ENCODE assay signal across 8 mouse cellular contexts in the genomic region with DNA sequence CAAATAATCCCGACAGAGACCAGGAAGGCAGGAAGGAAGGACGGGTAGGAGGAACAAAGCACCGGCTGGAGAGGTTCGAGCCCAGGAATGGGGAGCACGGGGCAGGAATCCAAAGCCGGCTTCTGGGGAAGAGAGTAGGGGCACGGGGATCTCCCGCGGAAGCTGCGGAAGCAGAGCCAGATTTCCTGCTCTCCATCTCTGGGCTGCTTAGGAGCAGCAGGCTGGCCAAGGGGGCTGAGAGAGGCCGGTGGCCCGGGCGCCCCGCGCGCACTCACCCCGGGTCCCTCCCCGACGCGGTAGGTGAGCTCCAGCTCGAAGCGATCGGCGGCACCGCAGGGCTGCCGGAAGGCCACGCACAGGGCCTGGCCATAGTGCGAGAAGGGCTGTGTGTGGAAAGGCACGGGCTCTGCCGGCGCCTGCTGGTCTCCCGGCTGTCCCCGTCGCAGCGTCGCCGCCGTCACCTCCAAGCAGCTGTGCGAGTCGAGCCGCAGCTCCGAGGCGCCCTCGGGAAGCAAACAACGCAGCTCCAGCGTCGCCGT. TPM values are rescaled to one million over a fixed set of nuclear protein-coding genes. Genes with fewer than 3 reads are reported as not detected.
DNase-seq lines count a peak whose midpoint lies in the region; ATAC-seq and TF ChIP-seq lines count a peak whose summit lies in the region.

No protein-coding gene starts in this region.

- no peak for TF ChIP-seq POLR2A in ES-Bruce4 (IDR thresholded peaks at IDR 0.05; ENCODE audit: insufficient read depth, low read length)

- no peak for TF ChIP-seq EP300 in ES-Bruce4 (IDR thresholded peaks at IDR 0.05; ENCODE audit: insufficient read depth, low read depth, low read length)

- peak; percentile 96 for DNase-seq in heart, adult 11 months
- DNase-seq in heart, postnatal 25 days (ENCODE audit: low spot score) = no peak
- peak; percentile 80 for DNase-seq in midbrain, embryonic 14.5 days
- no peak for DNase-seq in c-Kit-positive CD71-positive TER-119-positive erythroid progenitor cells, embryonic 14.5 days (ENCODE audit: low spot score)

- no peaks in the 10 kb centered on the region for H3K27me3 ChIP-seq in ES-Bruce4 (ENCODE audit: control insufficient read depth, insufficient read depth, low read length, poor library complexity, severe bottlenecking)
- H3K27me3 ChIP-seq in embryonic facial prominence, embryonic 12.5 days = no peaks in the 10 kb centered on the region
- no peaks in the 10 kb centered on the region for H3K27me3 ChIP-seq in heart, embryonic 15.5 days
- no peaks in the 10 kb centered on the region for H3K27me3 ChIP-seq in limb, embryonic 12.5 days
- no peaks in the 10 kb centered on the region for H3K27me3 ChIP-seq in midbrain, embryonic 14.5 days (ENCODE audit: control insufficient read depth, insufficient read depth, low read length)

- ATAC-seq in embryonic facial prominence, embryonic 12.5 days (ENCODE audit: insufficient number of reproducible peaks, insufficient read depth, low FRiP score, low TSS enrichment) = peak; percentile 65
- ATAC-seq in heart, embryonic 15.5 days (replicated peaks; ENCODE audit: insufficient number of reproducible peaks, insufficient read depth, low FRiP score, low read depth) = peak; percentile 70
- peak; percentile 79 for ATAC-seq in limb, embryonic 12.5 days (ENCODE audit: insufficient number of reproducible peaks, insufficient read depth, low FRiP score, low TSS enrichment, low read depth)
- peak; percentile 82 for ATAC-seq in midbrain, embryonic 14.5 days (ENCODE audit: low FRiP score, low TSS enrichment)

- H3K4me2 ChIP-seq in embryonic facial prominence, embryonic 12.5 days (replicated peaks) = peak overlapping the region; percentile 83
- H3K4me2 ChIP-seq in heart, embryonic 15.5 days = peak overlapping the region; percentile 87
- H3K4me2 ChIP-seq in limb, embryonic 12.5 days = peak overlapping the region; percentile 74
- peak overlapping the region; percentile 71 for H3K4me2 ChIP-seq in midbrain, embryonic 14.5 days (ENCODE audit: low read length)

- peaks cover 2% of the 10 kb centered on the region for H3K4me1 ChIP-seq in ES-Bruce4 (ENCODE audit: control insufficient read depth, insufficient read depth, low read length)
- peaks cover 11% of the 10 kb centered on the region for H3K4me1 ChIP-seq in embryonic facial prominence, embryonic 12.5 days
- H3K4me1 ChIP-seq in heart, embryonic 15.5 days (replicated peaks) = peaks cover 31% of the 10 kb centered on the region
- H3K4me1 ChIP-seq in limb, embryonic 12.5 days (replicated peaks) = 0 out of 2 replicates have a peak, but pooled peaks cover 18% of the 10 kb centered on the region
- H3K4me1 ChIP-seq in midbrain, embryonic 14.5 days (ENCODE audit: control insufficient read depth, insufficient read depth, low read length) = peaks cover 6% of the 10 kb centered on the region

- no peak for TF ChIP-seq CTCF in ES-Bruce4 (IDR thresholded peaks at IDR 0.05; ENCODE audit: low read depth, low read length)

- WGBS in embryonic facial prominence, embryonic 12.5 days = under 1% methylated on average over 48 of the region's 48 CpGs
- WGBS in heart, embryonic 15.5 days = under 1% methylated on average over 48 of the region's 48 CpGs
- under 1% methylated on average over 48 of the region's 48 CpGs for WGBS in limb, embryonic 12.5 days
- 0% methylated on average over 48 of the region's 48 CpGs for WGBS in midbrain, embryonic 14.5 days

- H3K36me3 ChIP-seq in ES-Bruce4 (ENCODE audit: control insufficient read depth, insufficient read depth, low read length, poor library complexity, severe bottlenecking) = peaks cover 2% of the 10 kb centered on the region
- peaks cover 8% of the 10 kb centered on the region; the same call in 1 of the 2 replicates for H3K36me3 ChIP-seq in embryonic facial prominence, embryonic 12.5 days
- peaks cover 4% of the 10 kb centered on the region; the same call in 1 of the 2 replicates for H3K36me3 ChIP-seq in heart, embryonic 15.5 days
- peaks cover 16% of the 10 kb centered on the region for H3K36me3 ChIP-seq in limb, embryonic 12.5 days
- H3K36me3 ChIP-seq in midbrain, embryonic 14.5 days (ENCODE audit: control insufficient read depth, insufficient read depth, low read length) = peaks cover 5% of the 10 kb centered on the region

- intact Hi-C loops in heart, postnatal 25 days (cut with DNase I) = loop anchor here (2.0 kb wide), 1 partner anchor 29 kb away; a partner anchor contains a TSS

- H3K9me3 ChIP-seq in ES-Bruce4 (replicated peaks; ENCODE audit: control insufficient read depth, insufficient read depth, low read length, poor library complexity, severe bottlenecking) = no peaks in the 10 kb centered on the region
- no peaks in the 10 kb centered on the region for H3K9me3 ChIP-seq in embryonic facial prominence, embryonic 12.5 days
- no peaks in the 10 kb centered on the region for H3K9me3 ChIP-seq in heart, embryonic 15.5 days (replicated peaks)
- no peaks in the 10 kb centered on the region for H3K9me3 ChIP-seq in limb, embryonic 12.5 days
- no peaks in the 10 kb centered on the region for H3K9me3 ChIP-seq in midbrain, embryonic 14.5 days (ENCODE audit: control insufficient read depth, low read length)

- H3K9ac ChIP-seq in ES-Bruce4 (ENCODE audit: low read depth, poor library complexity, severe bottlenecking) = peak overlapping the region; percentile 91
- peak overlapping the region; percentile 88 for H3K9ac ChIP-seq in embryonic facial prominence, embryonic 12.5 days
- peak overlapping the region; percentile 97 for H3K9ac ChIP-seq in heart, embryonic 15.5 days
- H3K9ac ChIP-seq in limb, embryonic 12.5 days (replicated peaks) = peak overlapping the region; percentile 90
- peak overlapping the region; percentile 94 for H3K9ac ChIP-seq in midbrain, embryonic 14.5 days (replicated peaks; ENCODE audit: low read length)

- H3K4me3 ChIP-seq in ES-Bruce4 (ENCODE audit: low read depth, low read length) = peak overlapping the region; percentile 96
- H3K4me3 ChIP-seq in embryonic facial prominence, embryonic 12.5 days = peak overlapping the region; percentile 83
- peak overlapping the region; percentile 83 for H3K4me3 ChIP-seq in heart, embryonic 15.5 days
- H3K4me3 ChIP-seq in limb, embryonic 12.5 days (replicated peaks) = peak overlapping the region; percentile 81
- H3K4me3 ChIP-seq in midbrain, embryonic 14.5 days (replicated peaks; ENCODE audit: low read depth, low read length) = peak overlapping the region; percentile 73

- H3K27ac ChIP-seq in ES-Bruce4 (ENCODE audit: insufficient read depth, low read length) = no peak overlapping the region
- peak overlapping the region; percentile 88 for H3K27ac ChIP-seq in embryonic facial prominence, embryonic 12.5 days
- peak overlapping the region; percentile 93 for H3K27ac ChIP-seq in heart, embryonic 15.5 days
- peak overlapping the region; percentile 92 for H3K27ac ChIP-seq in limb, embryonic 12.5 days
- peak overlapping the region; percentile 92 for H3K27ac ChIP-seq in midbrain, embryonic 14.5 days (replicated peaks; ENCODE audit: low read depth, low read length)

RNA-seq across cellular contexts. Expression of a gene that starts 0.5 kb away (rescaled TPM):
- 10 to 100 TPM; 22.1 TPM for total RNA-seq in heart, postnatal 25 days (2021)
- 44.5 and 47.3 TPM in 2 replicates for polyA plus RNA-seq in ES-Bruce4 (2011; ENCODE audit: insufficient read depth, insufficient read length, low read depth, missing spikeins)
- polyA plus RNA-seq in embryonic facial prominence, embryonic 12.5 days (2016; fragmentation: Nextera tagmentation; extraction: Ambion mirVana) = 91.1 and 93.5 TPM in 2 replicates
- 47.2 and 63.0 TPM in 2 replicates for polyA plus RNA-seq in heart, embryonic 15.5 days (2015; fragmentation: Nextera tagmentation; extraction: Ambion mirVana)
- polyA plus RNA-seq in limb, embryonic 12.5 days (2016; fragmentation: Nextera tagmentation; extraction: Ambion mirVana) = 97.4 and 103 TPM in 2 replicates
- polyA plus RNA-seq in midbrain, embryonic 14.5 days (2014; fragmentation: Nextera tagmentation; extraction: Ambion mirVana) = 74.3 and 91.6 TPM in 2 replicates

RNA-seq across cellular contexts. Expression of a gene that starts 25.0 kb away (rescaled TPM):
- total RNA-seq in heart, postnatal 25 days (2021) = not detected
- 36.6 and 37.3 TPM in 2 replicates for polyA plus RNA-seq in ES-Bruce4 (2011; ENCODE audit: insufficient read depth, insufficient read length, low read depth, missing spikeins)
- polyA plus RNA-seq in embryonic facial prominence, embryonic 12.5 days (2016; fragmentation: Nextera tagmentation; extraction: Ambion mirVana) = 5.5 and 6.6 TPM in 2 replicates
- 1.4 and 2.6 TPM in 2 replicates for polyA plus RNA-seq in heart, embryonic 15.5 days (2015; fragmentation: Nextera tagmentation; extraction: Ambion mirVana)
- polyA plus RNA-seq in limb, embryonic 12.5 days (2016; fragmentation: Nextera tagmentation; extraction: Ambion mirVana) = 5.7 and 6.0 TPM in 2 replicates
- polyA plus RNA-seq in midbrain, embryonic 14.5 days (2014; fragmentation: Nextera tagmentation; extraction: Ambion mirVana) = 0.15 and 0.25 TPM in 2 replicates

RNA-seq across cellular contexts. Expression of a gene that starts 30.2 kb away (rescaled TPM):
- total RNA-seq in heart, postnatal 25 days (2021) = 100 to 1,000 TPM; 391 to 392 TPM
- 164 TPM in 2 replicates for polyA plus RNA-seq in ES-Bruce4 (2011; ENCODE audit: insufficient read depth, insufficient read length, low read depth, missing spikeins)
- polyA plus RNA-seq in embryonic facial prominence, embryonic 12.5 days (2016; fragmentation: Nextera tagmentation; extraction: Ambion mirVana) = 172 and 177 TPM in 2 replicates
- polyA plus RNA-seq in heart, embryonic 15.5 days (2015; fragmentation: Nextera tagmentation; extraction: Ambion mirVana) = 287 and 387 TPM in 2 replicates
- 193 and 194 TPM in 2 replicates for polyA plus RNA-seq in limb, embryonic 12.5 days (2016; fragmentation: Nextera tagmentation; extraction: Ambion mirVana)
- 136 and 154 TPM in 2 replicates for polyA plus RNA-seq in midbrain, embryonic 14.5 days (2014; fragmentation: Nextera tagmentation; extraction: Ambion mirVana)

RNA-seq across cellular contexts. Expression of a gene that starts 41.3 kb away (rescaled TPM):
- 1 to 10 TPM; 2.7 to 3.8 TPM for total RNA-seq in heart, postnatal 25 days (2021)
- polyA plus RNA-seq in ES-Bruce4 (2011; ENCODE audit: insufficient read depth, insufficient read length, low read depth, missing spikeins) = 2.2 and 2.5 TPM in 2 replicates
- 0.50 and 0.87 TPM in 2 replicates for polyA plus RNA-seq in embryonic facial prominence, embryonic 12.5 days (2016; fragmentation: Nextera tagmentation; extraction: Ambion mirVana)
- polyA plus RNA-seq in heart, embryonic 15.5 days (2015; fragmentation: Nextera tagmentation; extraction: Ambion mirVana) = 2.0 and 3.6 TPM in 2 replicates
- polyA plus RNA-seq in limb, embryonic 12.5 days (2016; fragmentation: Nextera tagmentation; extraction: Ambion mirVana) = 0.29 and 0.42 TPM in 2 replicates
- polyA plus RNA-seq in midbrain, embryonic 14.5 days (2014; fragmentation: Nextera tagmentation; extraction: Ambion mirVana) = 0.20 and 0.34 TPM in 2 replicates

Comparison
In these comparisons a context has a peak if more than half of its experiments do, and no peak if none do; other contexts are left out.
1. DNase-seq: peak in heart, adult 11 months (single experiment) and midbrain, embryonic 14.5 days (single experiment); none in heart, postnatal 25 days (single experiment) and c-Kit-positive CD71-positive TER-119-positive erythroid progenitor cells, embryonic 14.5 days (single experiment).
2. Peak in every context shown above with its lines, with median percentiles within 50 percentile points of each other: H3K4me3 ChIP-seq, H3K9ac ChIP-seq, ATAC-seq and H3K4me2 ChIP-seq.